8 mouse cellular contexts compared by ENCODE assay signal in genomic region chr9:37528225-37528970, GRCm38 (mm10). TPM values are rescaled to one million over a fixed set of nuclear protein-coding genes. Genes with fewer than 3 reads are reported as not detected.
DNase-seq lines count a peak whose midpoint lies in the region; ATAC-seq and TF ChIP-seq lines count a peak whose summit lies in the region.

No protein-coding gene starts in this region.

- no peak for ATAC-seq in hindbrain, embryonic 15.5 days (ENCODE audit: low FRiP score, low read depth)
- ATAC-seq in liver, embryonic 15.5 days (ENCODE audit: insufficient read depth): no peak
- no peak for ATAC-seq in stomach, embryonic 15.5 days (ENCODE audit: insufficient read depth, low FRiP score, low read depth)
- no peak for ATAC-seq in granulocyte monocyte progenitor cell, adult 5-6 weeks (replicated peaks; ENCODE audit: poor library complexity, severe bottlenecking)

- 0 out of 2 replicates have a peak, but pooled peaks cover 2% of the 10 kb centered on the region for H3K36me3 ChIP-seq in liver, adult 2 months (ENCODE audit: control insufficient read depth, insufficient read depth, low read length)
- H3K36me3 ChIP-seq in hindbrain, embryonic 15.5 days: peaks cover 5% of the 10 kb centered on the region
- 0 out of 2 replicates have a peak, but pooled peaks cover 2% of the 10 kb centered on the region for H3K36me3 ChIP-seq in liver, embryonic 15.5 days (replicated peaks)
- peaks cover 11% of the 10 kb centered on the region; the same call in 1 of the 2 replicates for H3K36me3 ChIP-seq in stomach, embryonic 15.5 days

- H3K9me3 ChIP-seq in hindbrain, embryonic 15.5 days: no peaks in the 10 kb centered on the region
- no peaks in the 10 kb centered on the region for H3K9me3 ChIP-seq in liver, embryonic 15.5 days (replicated peaks)
- no peaks in the 10 kb centered on the region for H3K9me3 ChIP-seq in stomach, embryonic 15.5 days

- peak overlapping the region; percentile 90 for H3K27ac ChIP-seq in liver, adult 2 months (replicated peaks; ENCODE audit: insufficient read depth, low read depth, low read length)
- no peak overlapping the region for H3K27ac ChIP-seq in hindbrain, embryonic 15.5 days (replicated peaks)
- H3K27ac ChIP-seq in liver, embryonic 15.5 days (replicated peaks): no peak overlapping the region
- H3K27ac ChIP-seq in stomach, embryonic 15.5 days: peak overlapping the region; percentile 21

- WGBS in liver, adult 2 months: 44% methylated on average over 9 of the region's 9 CpGs
- 23% methylated on average over 9 of the region's 9 CpGs for WGBS in hindbrain, embryonic 15.5 days
- 16% methylated on average over 9 of the region's 9 CpGs for WGBS in liver, embryonic 15.5 days (ENCODE audit: insufficient replicate concordance)
- WGBS in stomach, embryonic 15.5 days: 42% methylated on average over 9 of the region's 9 CpGs

- TF ChIP-seq CTCF in liver, adult 2 months (IDR thresholded peaks at IDR 0.05; ENCODE audit: low read depth, low read length): no peak

- no peak for TF ChIP-seq POLR2A in liver, adult 2 months (IDR thresholded peaks at IDR 0.05; ENCODE audit: extremely low read depth, insufficient read depth, low read length)

- H3K4me2 ChIP-seq in hindbrain, embryonic 15.5 days: peak overlapping the region; percentile 61; the same call in 1 of the 2 replicates
- peak overlapping the region; percentile 55; the same call in 1 of the 2 replicates for H3K4me2 ChIP-seq in liver, embryonic 15.5 days
- H3K4me2 ChIP-seq in stomach, embryonic 15.5 days: peak overlapping the region; percentile 40

- peak overlapping the region; percentile 72 for H3K9ac ChIP-seq in liver, adult 2 months (ENCODE audit: low read depth, low read length)
- no peak overlapping the region for H3K9ac ChIP-seq in hindbrain, embryonic 15.5 days
- H3K9ac ChIP-seq in liver, embryonic 15.5 days: no peak overlapping the region
- H3K9ac ChIP-seq in stomach, embryonic 15.5 days: no peak overlapping the region

- peak overlapping the region; percentile 76 for H3K4me3 ChIP-seq in liver, adult 2 months (ENCODE audit: insufficient read depth, low read depth, low read length)
- peak overlapping the region; percentile 34 for H3K4me3 ChIP-seq in hindbrain, embryonic 15.5 days
- peak overlapping the region; percentile 19 for H3K4me3 ChIP-seq in liver, embryonic 15.5 days (replicated peaks)
- H3K4me3 ChIP-seq in stomach, embryonic 15.5 days (replicated peaks): peak overlapping the region; percentile 25

- H3K4me1 ChIP-seq in liver, adult 2 months (ENCODE audit: control insufficient read depth, insufficient read depth, low read length): peaks cover 4% of the 10 kb centered on the region; the same call in 1 of the 2 replicates
- peaks cover 20% of the 10 kb centered on the region for H3K4me1 ChIP-seq in hindbrain, embryonic 15.5 days (replicated peaks)
- H3K4me1 ChIP-seq in liver, embryonic 15.5 days (replicated peaks): peaks cover 28% of the 10 kb centered on the region
- peaks cover 27% of the 10 kb centered on the region for H3K4me1 ChIP-seq in stomach, embryonic 15.5 days

- H3K27me3 ChIP-seq in liver, adult 2 months (ENCODE audit: control insufficient read depth, insufficient read depth, low read length): no peaks in the 10 kb centered on the region
- peaks cover 43% of the 10 kb centered on the region for H3K27me3 ChIP-seq in hindbrain, embryonic 15.5 days
- peaks cover 71% of the 10 kb centered on the region for H3K27me3 ChIP-seq in liver, embryonic 15.5 days
- peaks cover 30% of the 10 kb centered on the region for H3K27me3 ChIP-seq in stomach, embryonic 15.5 days (replicated peaks)

- H3K79me2 ChIP-seq in liver, adult 2 months (ENCODE audit: control insufficient read depth, insufficient read depth, low read length): no peaks in the 10 kb centered on the region

- peak; percentile 22 for DNase-seq in liver, adult 2 months (ENCODE audit: extremely low read depth, low read depth, low spot score)
- no peak for DNase-seq in liver
- DNase-seq in spleen, adult 18-20 months: no peak
- DNase-seq in thymus, adult 18-20 months: no peak

RNA-seq across cellular contexts. Expression of gene Esam, which starts 0.5 kb away (rescaled TPM):
- 7.7 and 13.5 TPM in 2 replicates for total RNA-seq in liver, adult 2 months (2014; rRNA removed)
- 6.3 and 8.8 TPM in 2 replicates for polyA plus RNA-seq in liver, adult 2 months (2012; rRNA removed)
- 45.4 and 45.5 TPM in 2 replicates for polyA plus RNA-seq in hindbrain, embryonic 15.5 days (2015; fragmentation: Nextera tagmentation; extraction: Ambion mirVana)
- 14.5 and 17.9 TPM in 2 replicates for polyA plus RNA-seq in liver, embryonic 15.5 days (2015; fragmentation: Nextera tagmentation; extraction: Ambion mirVana)
- polyA plus RNA-seq in stomach, embryonic 15.5 days (2015; fragmentation: Nextera tagmentation; extraction: Ambion mirVana): 55.3 and 56.1 TPM in 2 replicates
- not detected in 2 replicates for total RNA-seq in granulocyte monocyte progenitor cell, adult 5-6 weeks (2014; fragmentation: Nextera tagmentation)
- total RNA-seq in granulocyte monocyte progenitor cell, adult 5-6 weeks (2017): not detected in 2 replicates

RNA-seq across cellular contexts. Expression of gene Vsig2, which starts 10.7 kb away (rescaled TPM):
- total RNA-seq in liver, adult 2 months (2014; rRNA removed): 1.5 and 1.6 TPM in 2 replicates
- polyA plus RNA-seq in liver, adult 2 months (2012; rRNA removed): 0.78 and 1.5 TPM in 2 replicates
- 0.89 and 1.4 TPM in 2 replicates for polyA plus RNA-seq in hindbrain, embryonic 15.5 days (2015; fragmentation: Nextera tagmentation; extraction: Ambion mirVana)
- 0.29 and 0.32 TPM in 2 replicates for polyA plus RNA-seq in liver, embryonic 15.5 days (2015; fragmentation: Nextera tagmentation; extraction: Ambion mirVana)
- polyA plus RNA-seq in stomach, embryonic 15.5 days (2015; fragmentation: Nextera tagmentation; extraction: Ambion mirVana): 47.6 and 57.6 TPM in 2 replicates
- 3.1 TPM in 1 of 2 replicates, not detected in the other for total RNA-seq in granulocyte monocyte progenitor cell, adult 5-6 weeks (2014; fragmentation: Nextera tagmentation)
- total RNA-seq in granulocyte monocyte progenitor cell, adult 5-6 weeks (2017): not detected in 2 replicates

RNA-seq across cellular contexts. Expression of gene Nrgn, which starts 24.3 kb away (rescaled TPM):
- 0.09 TPM in 1 of 2 replicates, not detected in the other for total RNA-seq in liver, adult 2 months (2014; rRNA removed)
- polyA plus RNA-seq in liver, adult 2 months (2012; rRNA removed): 0.25 and 0.86 TPM in 2 replicates
- 4.1 and 5.0 TPM in 2 replicates for polyA plus RNA-seq in hindbrain, embryonic 15.5 days (2015; fragmentation: Nextera tagmentation; extraction: Ambion mirVana)
- polyA plus RNA-seq in liver, embryonic 15.5 days (2015; fragmentation: Nextera tagmentation; extraction: Ambion mirVana): 5.4 and 6.2 TPM in 2 replicates
- 6.6 and 6.9 TPM in 2 replicates for polyA plus RNA-seq in stomach, embryonic 15.5 days (2015; fragmentation: Nextera tagmentation; extraction: Ambion mirVana)
- total RNA-seq in granulocyte monocyte progenitor cell, adult 5-6 weeks (2014; fragmentation: Nextera tagmentation): 4.3 and 12.5 TPM in 2 replicates
- 1.2 and 1.9 TPM in 2 replicates for total RNA-seq in granulocyte monocyte progenitor cell, adult 5-6 weeks (2017)

RNA-seq across cellular contexts. Expression of gene Siae, which starts 27.1 kb away (rescaled TPM):
- 27.5 and 27.9 TPM in 2 replicates for total RNA-seq in liver, adult 2 months (2014; rRNA removed)
- polyA plus RNA-seq in liver, adult 2 months (2012; rRNA removed): 17.4 and 17.7 TPM in 2 replicates
- polyA plus RNA-seq in hindbrain, embryonic 15.5 days (2015; fragmentation: Nextera tagmentation; extraction: Ambion mirVana): 11.6 and 13.3 TPM in 2 replicates
- polyA plus RNA-seq in liver, embryonic 15.5 days (2015; fragmentation: Nextera tagmentation; extraction: Ambion mirVana): 5.6 and 6.4 TPM in 2 replicates
- 11.1 and 12.5 TPM in 2 replicates for polyA plus RNA-seq in stomach, embryonic 15.5 days (2015; fragmentation: Nextera tagmentation; extraction: Ambion mirVana)
- total RNA-seq in granulocyte monocyte progenitor cell, adult 5-6 weeks (2014; fragmentation: Nextera tagmentation): 11.0 and 16.9 TPM in 2 replicates
- 10.3 and 10.8 TPM in 2 replicates for total RNA-seq in granulocyte monocyte progenitor cell, adult 5-6 weeks (2017)

RNA-seq across cellular contexts. Expression of gene Msantd2, which starts 39.3 kb away (rescaled TPM):
- total RNA-seq in liver, adult 2 months (2014; rRNA removed): 10.3 and 11.7 TPM in 2 replicates
- polyA plus RNA-seq in liver, adult 2 months (2012; rRNA removed): 8.3 and 16.2 TPM in 2 replicates
- polyA plus RNA-seq in hindbrain, embryonic 15.5 days (2015; fragmentation: Nextera tagmentation; extraction: Ambion mirVana): 27.9 and 29.7 TPM in 2 replicates
- 3.6 and 5.0 TPM in 2 replicates for polyA plus RNA-seq in liver, embryonic 15.5 days (2015; fragmentation: Nextera tagmentation; extraction: Ambion mirVana)
- polyA plus RNA-seq in stomach, embryonic 15.5 days (2015; fragmentation: Nextera tagmentation; extraction: Ambion mirVana): 24.8 and 25.0 TPM in 2 replicates
- total RNA-seq in granulocyte monocyte progenitor cell, adult 5-6 weeks (2014; fragmentation: Nextera tagmentation): 24.7 and 30.4 TPM in 2 replicates
- total RNA-seq in granulocyte monocyte progenitor cell, adult 5-6 weeks (2017): 20.6 and 31.1 TPM in 2 replicates

Comparison
In these comparisons a context has a peak if more than half of its experiments do, and no peak if none do; other contexts are left out.
1. H3K27ac ChIP-seq: peak in liver, adult 2 months (single experiment) and stomach, embryonic 15.5 days (single experiment); none in hindbrain, embryonic 15.5 days (single experiment) and liver, embryonic 15.5 days (single experiment).
2. H3K4me3 ChIP-seq: peak in every context shown above with its lines; median percentile 76 in liver, adult 2 months; 34 in hindbrain, embryonic 15.5 days; 25 in stomach, embryonic 15.5 days; 19 in liver, embryonic 15.5 days.
3. RNA of gene Vsig2, which starts 10.7 kb away (polyA plus RNA-seq): 47.6 to 57.6 TPM in stomach, embryonic 15.5 days; 0.78 to 1.5 TPM in liver, adult 2 months, 0.89 to 1.4 TPM in hindbrain, embryonic 15.5 days and 0.29 to 0.32 TPM in liver, embryonic 15.5 days; every median in the first group is over 10 times any median in the second.
4. Peak in every context shown above with its lines, with median percentiles within 50 percentile points of each other: H3K4me2 ChIP-seq.